Mouse (Mus musculus): ENCODE measurements around the gene Olfr474. TPM values are rescaled to one million over a fixed set of nuclear protein-coding genes. Genes with fewer than 3 reads are reported as not detected.

Gene Olfr474
- total RNA-seq (2015), result not detected in 2 replicates
- not detected in 2 replicates for total RNA-seq (2017)

- ATAC-seq (ENCODE audit: poor library complexity, severe bottlenecking), result no peak
Observed at GRCm38 (mm10) chr7:107954343-107954742, at the start of gene Olfr474. Gene Olfr474 (plus strand): TSS chr7:107954643.

- no peak for ATAC-seq (ENCODE audit: poor library complexity, severe bottlenecking)
Observed at GRCm38 (mm10) chr7:107930146-107930545, 24.3 kb upstream of the Olfr474 start, which contains the start of gene Olfr473. Gene Olfr473 (plus strand): TSS chr7:107930446.

GRCm38 (mm10) chr7:107952539-107952938, 1.9 kb upstream of the Olfr474 start:
- peak; percentile 74 for ATAC-seq (ENCODE audit: poor library complexity, severe bottlenecking)

- no peak for ATAC-seq (ENCODE audit: poor library complexity, severe bottlenecking)
Observed at GRCm38 (mm10) chr7:107964503-107964902, 10.1 kb downstream of the Olfr474 start, which contains the start of gene Olfr476. Gene Olfr476 (plus strand): TSS chr7:107964803.

GRCm38 (mm10) chr7:107986393-107986792, 31.9 kb downstream of the Olfr474 start, which contains the start of gene Olfr477:
Gene Olfr477 (plus strand): TSS chr7:107986693.
- no peak for ATAC-seq (ENCODE audit: poor library complexity, severe bottlenecking)

Other genes with a start within 250 kb of the Olfr474 start
- gene Cyb5r2, start 196.6 kb upstream of the Olfr474 start, total RNA-seq (2015), result not detected in 2 replicates
- gene Cyb5r2, start 196.6 kb upstream of the Olfr474 start, total RNA-seq (2017), result not detected in 2 replicates
- gene Ovch2, start 153.4 kb upstream of the Olfr474 start, total RNA-seq (2015), result not detected in 2 replicates
- gene Ovch2, start 153.4 kb upstream of the Olfr474 start, total RNA-seq (2017), result not detected in 2 replicates
- gene Olfr467, start 142.4 kb upstream of the Olfr474 start, total RNA-seq (2015), result not detected in 2 replicates
- gene Olfr467, start 142.4 kb upstream of the Olfr474 start, total RNA-seq (2017), result not detected in 2 replicates
- not detected in 2 replicates for gene Olfr469, start 129.1 kb upstream of the Olfr474 start, total RNA-seq (2015)
- gene Olfr469, start 129.1 kb upstream of the Olfr474 start, total RNA-seq (2017), result not detected in 2 replicates
- not detected in 2 replicates for gene Olfr470, start 107.2 kb upstream of the Olfr474 start, total RNA-seq (2015)
- gene Olfr470, start 107.2 kb upstream of the Olfr474 start, total RNA-seq (2017), result not detected in 2 replicates
- gene Olfr472, start 56.7 kb upstream of the Olfr474 start, total RNA-seq (2015), result not detected in 2 replicates
- not detected in 2 replicates for gene Olfr472, start 56.7 kb upstream of the Olfr474 start, total RNA-seq (2017)
- gene Olfr473, start 24.2 kb upstream of the Olfr474 start, total RNA-seq (2015), result not detected in 2 replicates
- not detected in 2 replicates for gene Olfr473, start 24.2 kb upstream of the Olfr474 start, total RNA-seq (2017)
- gene Olfr476, start 10.2 kb downstream of the Olfr474 start, total RNA-seq (2015), result not detected in 2 replicates
- gene Olfr476, start 10.2 kb downstream of the Olfr474 start, total RNA-seq (2017), result not detected in 2 replicates
- gene Olfr477, start 32.0 kb downstream of the Olfr474 start, total RNA-seq (2015), result not detected in 2 replicates
- gene Olfr477, start 32.0 kb downstream of the Olfr474 start, total RNA-seq (2017), result not detected in 2 replicates
- gene Olfr478, start 79.3 kb downstream of the Olfr474 start, total RNA-seq (2015), result not detected in 2 replicates
- not detected in 2 replicates for gene Olfr478, start 79.3 kb downstream of the Olfr474 start, total RNA-seq (2017)
- gene Olfr479, start 96.0 kb downstream of the Olfr474 start, total RNA-seq (2015), result not detected in 2 replicates
- not detected in 2 replicates for gene Olfr479, start 96.0 kb downstream of the Olfr474 start, total RNA-seq (2017)
- not detected in 2 replicates for gene Olfr480, start 112.7 kb downstream of the Olfr474 start, total RNA-seq (2015)
- not detected in 2 replicates for gene Olfr480, start 112.7 kb downstream of the Olfr474 start, total RNA-seq (2017)
- gene Olfr481, start 125.2 kb downstream of the Olfr474 start, total RNA-seq (2015), result not detected in 2 replicates
- not detected in 2 replicates for gene Olfr481, start 125.2 kb downstream of the Olfr474 start, total RNA-seq (2017)
- not detected in 2 replicates for gene Olfr482, start 142.9 kb downstream of the Olfr474 start, total RNA-seq (2015)
- not detected in 2 replicates for gene Olfr482, start 142.9 kb downstream of the Olfr474 start, total RNA-seq (2017)
- not detected in 2 replicates for gene Olfr483, start 146.2 kb downstream of the Olfr474 start, total RNA-seq (2015)
- not detected in 2 replicates for gene Olfr483, start 146.2 kb downstream of the Olfr474 start, total RNA-seq (2017)
- gene Olfr484, start 172.8 kb downstream of the Olfr474 start, total RNA-seq (2015), result not detected in 2 replicates
- gene Olfr484, start 172.8 kb downstream of the Olfr474 start, total RNA-seq (2017), result not detected in 2 replicates
- not detected in 2 replicates for gene Olfr485, start 205.2 kb downstream of the Olfr474 start, total RNA-seq (2015)
- not detected in 2 replicates for gene Olfr485, start 205.2 kb downstream of the Olfr474 start, total RNA-seq (2017)
- not detected in 2 replicates for gene Olfr486, start 218.1 kb downstream of the Olfr474 start, total RNA-seq (2015)
- not detected in 2 replicates for gene Olfr486, start 218.1 kb downstream of the Olfr474 start, total RNA-seq (2017)

Measured in megakaryocyte, adult 5-6 weeks (primary cell).